Mouse (Mus musculus) brain, embryonic 14.5 days (tissue): ENCODE results near the gene Macrod2.

Source experiments
- CTCF ChIP-seq: fragments of 200-500 bp; IDR thresholded peaks from 2 replicates; pipeline ENCODE4 v1.5.1; 2012; ENCODE audit warnings: inconsistent platforms, mild to moderate bottlenecking, moderate library complexity, borderline replicate concordance; ENCODE audit not compliant: insufficient read depth, insufficient read length; ENCODE audit errors: extremely low read depth
- POLR2A ChIP-seq: fragments of 200-500 bp; IDR thresholded peaks from 2 replicates; pipeline ENCODE4 v1.6.1; 2012; ENCODE audit warnings: mild to moderate bottlenecking, inconsistent platforms, borderline replicate concordance; ENCODE audit not compliant: poor library complexity, insufficient read depth, insufficient read length, severe bottlenecking; ENCODE audit errors: extremely low read depth

DNA sequence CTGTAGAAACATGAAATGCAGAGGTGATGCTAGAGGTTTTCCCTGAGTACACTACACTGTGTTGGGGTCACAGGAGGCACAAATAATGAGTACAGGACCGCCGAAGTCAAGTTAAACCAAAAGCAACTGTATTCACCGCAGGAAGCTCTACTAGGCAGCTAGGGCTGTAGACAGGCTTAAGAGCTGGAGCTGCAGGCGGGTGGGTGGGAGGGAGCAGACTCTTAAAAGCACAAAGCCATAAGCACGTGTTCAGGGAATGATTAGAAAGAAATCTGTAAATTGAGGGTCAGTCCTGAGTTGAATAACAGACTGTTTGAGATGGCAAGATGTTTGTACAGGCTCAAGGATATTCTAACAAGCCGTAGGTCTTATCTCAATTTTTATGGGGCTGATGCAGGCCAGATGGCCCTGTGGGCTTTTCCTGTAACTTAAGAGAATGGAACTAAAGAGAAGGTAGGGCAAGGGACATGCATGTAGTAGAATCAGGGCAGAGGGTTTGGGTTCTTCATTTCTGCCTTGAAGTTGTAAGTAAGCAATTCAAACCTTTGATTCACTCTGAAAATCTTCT is 337.6 kb downstream of the Macrod2 start:
- TF ChIP-seq CTCF (no peak), POLR2A (no peak)
